In the genomic region with DNA sequence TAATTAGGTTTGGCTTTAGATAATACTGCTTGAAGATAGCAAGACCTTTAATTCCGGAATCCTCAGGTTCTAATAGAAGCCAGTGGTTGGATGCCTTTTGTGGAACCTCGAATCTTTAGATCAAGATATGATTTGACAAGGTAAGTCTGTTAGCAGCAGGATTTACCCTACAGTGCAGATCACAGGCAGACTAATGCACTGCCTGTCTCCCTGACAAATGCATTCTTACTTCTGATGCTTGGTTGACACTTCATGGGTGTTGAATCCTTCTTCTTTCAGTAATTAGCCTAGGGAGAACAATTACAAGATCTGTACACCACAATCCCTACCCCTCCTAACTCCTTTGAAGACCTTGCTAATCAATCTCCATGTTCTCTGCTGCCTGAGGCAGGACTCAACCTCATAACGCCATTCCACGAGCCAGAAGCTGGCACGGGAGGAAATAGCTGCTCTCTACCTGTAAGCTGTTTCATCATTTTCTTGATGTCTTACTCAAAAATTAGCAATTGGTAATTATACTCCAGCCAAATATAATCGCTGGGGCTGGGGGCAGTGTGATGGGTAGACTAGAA, we compare ENCODE assay signal across 18 mouse cellular contexts.
"Had no signal": no experiment of that assay in that cellular context is flagged by ENCODE, and none has a peak within 500 bp of the region (broad histone marks: within the 10 kb centered on the region; RNA-seq: fewer than 3 reads in every experiment).

No protein-coding gene starts in this region.

- H3K4me2 ChIP-seq: liver, embryonic 13.5 days; neural tube, embryonic 12.5 days; neural tube, embryonic 15.5 days had no signal

- H3K27me3 ChIP-seq: liver, embryonic 13.5 days; neural tube, embryonic 12.5 days; neural tube, embryonic 15.5 days had no signal

- H3K9me3 ChIP-seq: liver, embryonic 13.5 days; neural tube, embryonic 12.5 days; neural tube, embryonic 15.5 days had no signal

- H3K9ac ChIP-seq: liver, embryonic 13.5 days; neural tube, embryonic 12.5 days; neural tube, embryonic 15.5 days had no signal

- H3K36me3 ChIP-seq: liver, embryonic 13.5 days; neural tube, embryonic 12.5 days; neural tube, embryonic 15.5 days had no signal

- DNase-seq: kidney, adult 2 months; kidney, postnatal 25 days; layer of hippocampus, adult 9-11 months; liver, embryonic 13.5 days; lung, adult 2 months; lung, postnatal 14 days; lung, postnatal 4 days; right cerebral cortex, postnatal 14 days; right cerebral cortex, postnatal 4 days; thymus, adult 2 months; thymus, postnatal 14 days; thymus, postnatal 4 days had no signal

- H3K4me3 ChIP-seq: layer of hippocampus, adult 2 months; liver, embryonic 13.5 days; neural tube, embryonic 12.5 days; neural tube, embryonic 15.5 days had no signal

- H3K4me1 ChIP-seq: liver, embryonic 13.5 days; neural tube, embryonic 15.5 days had no signal

- H3K27ac ChIP-seq: kidney, postnatal 0 days; layer of hippocampus, adult 2 months; liver, embryonic 13.5 days; neural tube, embryonic 12.5 days; neural tube, embryonic 15.5 days; stomach, postnatal 0 days had no signal

- ATAC-seq: intestine, postnatal 0 days had no signal
